Mouse (Mus musculus) spleen, adult 18-20 months (tissue): Measurements from ENCODE around the gene Fcgr4.
"Not testable (repeated sequence)": the region's sequence is repeated elsewhere in the genome, so short reads cannot be mapped to it uniquely, and the experiment has no call there.

Experiments used
- DNase-seq, 2 experiments: peaks; one replicate each; pipeline ENCODE4 v3.0.0; 2022; ENCODE audit warnings: mixed read lengths in 2 of 2

Gene Fcgr4

DNA sequence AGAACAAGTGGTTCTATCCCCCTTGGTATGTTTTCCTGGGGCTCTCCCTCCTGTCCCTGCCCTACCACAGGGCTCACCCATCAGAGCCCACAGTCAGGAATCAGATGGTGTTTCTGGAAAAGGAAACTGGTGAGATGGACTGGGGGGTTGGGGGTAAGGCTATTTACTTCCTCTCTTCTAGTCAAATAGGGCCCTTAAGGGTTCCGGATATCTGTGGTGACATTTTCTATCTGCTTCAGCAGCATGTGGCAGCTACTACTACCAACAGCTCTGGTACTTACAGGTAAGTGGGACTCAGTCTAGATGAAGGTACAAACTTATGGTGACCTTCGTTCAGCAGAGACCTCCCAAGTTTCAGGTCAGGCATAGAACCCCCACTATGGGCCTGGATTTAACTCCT is at the start of gene Fcgr4:
Fcgr4 (plus strand) TSS at position 184 of the 400 bp plus-strand sequence.
- DNase-seq: no peak

DNA sequence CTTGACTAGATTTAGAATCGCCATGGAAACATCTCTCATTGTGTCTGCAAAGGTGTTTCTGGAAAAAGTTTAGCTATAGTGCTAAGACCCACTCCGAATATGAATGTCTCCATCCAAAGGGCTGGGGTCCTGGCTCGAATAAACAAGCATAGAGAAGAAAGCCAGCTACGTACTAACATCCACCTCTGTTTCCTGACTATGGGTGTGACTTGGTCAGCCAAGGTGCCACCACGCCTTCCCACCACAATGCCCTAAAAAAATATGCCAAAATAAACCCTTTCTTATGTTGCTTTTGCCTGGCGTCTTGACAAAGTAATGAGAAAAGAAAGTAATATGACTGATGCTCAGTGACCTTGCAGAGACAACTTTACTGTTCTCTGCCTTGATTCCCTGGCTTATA is 46.2 kb upstream of the Fcgr4 start:
- DNase-seq: no peak

DNA sequence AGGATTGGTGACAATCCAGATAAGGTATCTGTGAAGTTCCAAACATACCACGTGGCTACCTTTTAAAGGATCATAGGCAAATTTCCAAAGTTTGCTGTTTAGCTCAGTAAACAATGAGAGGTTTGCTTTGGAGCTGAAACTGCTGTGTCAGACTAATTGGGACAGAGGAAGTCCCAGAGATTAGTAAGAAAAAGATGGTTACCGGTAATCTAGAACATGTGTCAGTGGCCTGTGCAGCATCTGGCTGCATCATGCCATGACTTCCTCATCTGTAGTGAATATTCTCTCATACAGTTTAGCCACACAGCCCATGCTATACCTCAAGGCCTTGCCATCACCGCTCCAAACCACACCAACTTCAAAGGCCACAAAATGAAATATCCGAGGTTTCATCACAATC is 45.8 kb upstream of the Fcgr4 start:
- DNase-seq: no peak

DNA sequence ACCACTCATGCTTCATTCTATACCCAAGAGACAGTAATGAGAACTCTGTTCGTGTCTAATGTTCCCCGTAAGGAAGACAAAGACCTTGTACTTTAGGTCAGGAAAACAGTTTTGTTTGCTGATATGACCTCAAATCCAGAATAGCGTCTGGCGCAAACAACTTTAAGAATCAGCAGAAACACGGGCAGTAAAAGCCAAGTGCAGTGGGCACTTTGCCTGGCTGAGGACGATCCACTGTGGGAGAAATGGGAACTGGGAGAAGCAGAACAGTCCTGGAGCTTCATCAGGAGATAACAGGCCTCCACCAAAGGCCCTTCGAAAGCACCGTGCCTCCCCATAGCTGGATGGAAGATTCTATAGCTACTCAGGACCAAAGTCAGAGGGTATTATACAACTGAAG is 44.5 kb upstream of the Fcgr4 start:
- DNase-seq: no peak

DNA sequence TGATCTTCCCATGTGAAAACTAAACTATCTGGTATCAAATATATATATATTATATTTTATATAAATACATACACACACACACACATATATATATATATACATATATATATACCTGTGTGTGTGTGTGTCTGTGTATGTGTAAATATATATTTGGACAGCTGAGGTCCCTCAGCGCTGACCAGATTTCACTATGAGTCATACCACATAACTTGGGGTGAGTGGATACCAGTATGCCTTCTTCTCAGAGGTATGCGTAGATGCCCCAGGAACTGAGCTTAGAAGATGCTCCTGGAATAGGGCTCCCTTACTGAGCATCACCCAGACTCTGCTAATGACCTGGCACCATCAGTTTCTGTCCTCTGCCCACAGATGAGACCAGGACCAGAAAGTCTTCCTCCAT is 44.0 kb upstream of the Fcgr4 start:
- no peak for DNase-seq

DNA sequence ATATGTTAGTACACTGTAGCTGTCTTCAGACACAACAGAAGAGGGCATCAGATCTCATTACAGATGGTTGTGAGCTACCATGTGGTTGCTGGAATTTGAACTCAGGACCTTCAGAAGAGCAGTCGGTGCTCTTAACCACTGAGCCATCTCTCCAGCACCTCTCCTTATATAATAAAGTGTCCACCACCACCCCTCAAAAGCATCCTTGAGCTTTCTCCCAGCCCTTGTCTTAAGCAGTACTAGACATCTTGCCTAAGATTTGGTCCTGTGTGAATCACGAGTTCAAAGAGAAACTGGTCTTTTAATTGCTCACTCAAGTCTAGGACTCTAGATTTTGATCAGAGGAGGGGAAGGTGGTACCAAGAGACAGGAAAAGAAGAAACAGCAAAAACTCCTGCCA is 43.4 kb upstream of the Fcgr4 start:
- DNase-seq: not testable (repeated sequence)

DNA sequence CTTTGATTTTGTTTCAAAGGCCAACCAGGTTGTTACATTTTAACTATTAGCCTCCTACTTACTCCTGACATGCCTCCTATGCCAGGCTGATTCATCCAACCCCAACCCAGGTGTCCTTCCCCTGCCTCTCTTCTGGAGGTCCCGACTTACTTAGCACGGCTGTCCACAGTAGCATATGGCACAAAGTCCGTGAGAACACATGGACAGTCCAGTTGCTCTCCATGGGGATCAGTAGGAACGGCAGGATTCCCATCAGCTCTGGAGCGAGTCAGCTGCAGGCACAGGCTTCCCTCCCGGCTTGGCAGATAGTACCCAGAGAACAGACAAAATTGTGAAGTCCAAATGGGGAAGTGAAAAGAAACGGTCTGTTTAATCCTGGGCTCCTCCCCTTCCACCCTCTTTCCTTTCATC is 43.0 kb upstream of the Fcgr4 start:
- peak in 1 of 2 experiments; percentile 51 for DNase-seq

DNA sequence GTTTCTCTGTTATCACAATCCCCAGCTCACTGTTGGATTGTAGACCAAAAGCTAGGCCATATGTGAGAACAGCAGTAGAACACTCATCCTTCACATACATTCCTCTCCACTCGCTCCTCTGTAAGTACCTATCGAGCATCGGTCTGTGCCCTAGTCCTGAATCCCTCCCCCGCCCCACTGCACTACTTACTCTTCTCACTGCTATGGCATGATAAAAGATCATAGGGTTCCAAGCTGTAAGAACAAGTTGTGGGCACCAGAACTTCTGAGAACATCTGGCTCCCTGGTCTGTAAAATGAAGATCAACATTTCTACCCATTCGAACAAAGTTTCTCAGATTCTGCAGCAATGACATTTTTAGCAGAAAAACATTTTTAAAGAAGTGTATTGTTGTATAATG is 42.3 kb upstream of the Fcgr4 start, which contains the start of gene Fcgr2b:
Fcgr2b (minus strand) TSS at position 101 of the 400 bp plus-strand sequence.
- DNase-seq: no peak

DNA sequence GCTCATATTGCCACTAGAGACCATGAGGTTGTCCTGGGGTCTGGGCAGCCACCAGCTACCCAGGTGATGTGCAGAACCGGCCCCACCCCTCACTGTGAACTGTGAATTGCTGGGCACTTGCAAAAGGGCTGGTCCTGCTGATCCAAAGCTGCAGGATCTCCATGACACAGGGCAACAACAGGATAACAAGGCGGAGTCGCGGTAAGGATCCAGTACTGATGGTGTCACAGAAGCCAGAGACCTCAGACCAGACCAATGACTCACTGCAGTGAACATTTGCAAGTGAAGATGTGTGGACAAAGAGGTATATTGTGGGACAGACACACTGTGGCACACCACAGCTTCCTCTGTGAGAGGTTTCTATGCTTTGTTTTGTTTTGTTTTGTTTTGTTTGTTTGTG is 40.1 kb upstream of the Fcgr4 start:
- no peak for DNase-seq

DNA sequence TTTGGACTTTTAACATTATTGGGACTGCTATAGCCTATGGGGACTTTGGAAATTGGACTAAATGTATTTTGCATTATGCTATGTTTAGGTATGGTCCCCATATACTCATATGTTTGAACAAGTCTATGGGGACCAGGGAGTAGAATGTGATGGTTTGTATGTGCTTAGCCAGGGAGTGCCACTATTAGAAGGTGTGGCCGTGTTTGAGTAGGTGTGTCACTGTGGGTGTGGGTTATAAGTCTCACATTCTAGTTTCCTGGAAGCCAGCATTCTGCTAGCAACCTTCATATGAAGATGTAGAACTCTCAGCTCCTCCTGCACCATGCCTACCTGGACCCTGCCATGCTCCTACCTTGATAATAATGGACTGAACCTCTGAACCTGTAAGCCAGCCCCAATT is 37.0 kb upstream of the Fcgr4 start:
- not testable (repeated sequence) for DNase-seq

DNA sequence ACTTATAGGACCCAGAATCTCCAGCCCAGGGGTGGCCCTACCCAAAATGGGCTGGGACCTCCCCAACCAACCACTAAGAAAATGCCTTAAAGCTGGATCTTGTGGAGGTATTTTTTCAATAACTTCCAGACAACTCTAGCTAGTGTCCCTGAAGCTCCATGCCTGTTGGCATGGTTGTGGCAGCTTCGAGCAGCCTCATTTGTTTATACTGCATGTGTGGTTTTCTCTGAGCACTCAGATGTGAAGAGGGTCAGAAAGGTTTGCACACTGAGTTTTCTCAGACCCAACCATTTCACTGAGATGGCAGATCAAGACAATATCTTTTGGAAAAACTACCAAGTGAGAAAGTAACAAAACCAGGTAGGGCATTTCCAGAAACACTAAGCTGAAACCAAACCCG is 36.4 kb upstream of the Fcgr4 start:
- DNase-seq: no peak

DNA sequence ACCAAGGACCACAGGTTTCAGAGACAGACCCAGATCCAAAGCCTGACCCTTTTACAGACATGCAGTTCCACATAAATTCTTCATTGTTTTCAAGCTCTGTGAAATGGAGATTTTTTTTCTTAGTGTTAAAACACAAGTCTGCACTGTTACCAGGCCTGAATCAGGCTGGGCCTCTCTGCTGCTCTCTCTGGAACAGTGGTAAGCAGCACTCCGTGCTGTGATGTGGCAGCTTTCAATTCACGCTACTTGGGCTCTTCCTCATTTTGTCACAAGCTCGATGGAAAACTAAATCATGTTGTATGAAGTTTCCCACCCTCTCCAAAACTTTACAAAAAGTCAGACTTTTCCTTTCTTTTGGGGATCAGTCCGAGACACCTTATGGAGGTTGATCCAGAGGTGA is 35.7 kb upstream of the Fcgr4 start:
- no peak for DNase-seq

DNA sequence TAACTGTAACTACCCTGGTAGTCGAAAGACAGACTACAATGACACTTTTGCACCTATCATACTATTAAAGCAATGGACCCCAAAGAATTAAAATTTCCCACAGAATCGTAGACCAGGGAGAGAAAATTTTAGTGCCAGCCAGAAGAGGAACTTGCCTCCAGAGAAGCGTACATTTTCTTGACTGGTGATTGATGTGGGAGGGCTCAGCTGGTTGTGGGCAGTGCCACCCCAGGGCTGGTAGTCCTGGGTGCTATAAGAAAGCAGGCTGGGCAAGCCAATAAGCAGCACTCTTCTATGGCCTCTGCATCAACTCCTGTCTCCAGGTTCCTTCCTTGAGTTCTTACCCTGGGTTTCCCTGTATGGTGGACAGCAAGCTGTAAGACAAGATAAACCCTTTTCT is 33.6 kb upstream of the Fcgr4 start:
- DNase-seq: no peak

DNA sequence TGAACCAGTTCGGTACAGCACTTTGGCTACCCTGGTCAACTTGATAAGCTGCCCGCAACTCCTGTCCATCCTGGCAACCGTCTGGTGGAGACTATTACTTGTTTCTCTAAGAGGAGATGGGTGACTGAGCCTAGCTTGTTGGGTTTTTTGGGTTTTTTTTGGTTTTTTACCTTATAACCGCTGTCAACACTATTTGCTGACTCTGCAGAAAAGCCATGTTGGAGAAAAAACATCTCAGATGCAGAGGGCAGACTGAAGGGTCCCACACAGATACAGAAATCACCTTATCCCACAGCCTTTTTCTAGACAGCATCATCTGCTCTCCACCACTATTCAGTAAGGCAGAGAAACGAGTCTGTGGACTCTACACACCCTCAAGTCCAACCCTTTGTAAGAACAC is 32.9 kb upstream of the Fcgr4 start:
- DNase-seq: no peak

DNA sequence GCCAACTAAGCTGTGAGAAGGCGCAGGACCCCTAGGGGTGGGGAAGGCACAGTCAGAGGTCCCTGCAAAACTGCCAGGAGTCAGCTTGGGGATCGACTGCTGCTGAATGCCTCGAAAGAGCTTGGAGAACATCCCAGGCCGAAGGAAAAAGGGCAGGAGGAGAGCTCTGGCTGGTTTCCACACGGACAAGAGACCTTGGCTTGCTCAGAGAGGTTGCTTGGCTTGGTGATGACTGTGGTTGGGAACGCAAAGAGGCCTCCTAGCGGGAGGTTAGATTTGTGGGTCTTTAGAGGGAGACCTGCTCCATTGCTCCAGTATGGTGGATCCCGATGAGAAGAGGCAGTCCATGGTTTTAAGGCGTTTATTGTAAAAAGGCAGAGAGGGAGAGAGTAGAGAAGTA is 29.1 kb upstream of the Fcgr4 start:
- no peak for DNase-seq

DNA sequence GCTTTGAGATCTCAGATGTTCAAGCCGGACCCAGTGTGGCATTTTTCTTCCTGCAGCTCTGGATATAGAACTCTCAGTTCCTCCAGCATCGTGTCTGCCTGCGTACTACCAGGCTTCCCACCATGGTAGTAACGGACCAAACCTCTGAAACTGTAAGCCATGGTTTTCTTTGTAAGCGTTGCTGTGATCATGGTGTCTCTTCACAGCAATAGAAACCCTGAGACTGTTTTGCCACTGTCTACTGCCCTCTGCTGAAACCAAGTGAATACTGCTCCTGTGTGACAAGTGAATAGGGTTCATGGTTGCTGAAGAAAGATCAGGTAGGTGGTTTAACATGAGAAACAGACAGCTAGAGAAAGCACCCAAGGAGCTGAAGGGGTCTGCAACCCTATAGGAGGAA is 26.2 kb upstream of the Fcgr4 start:
- DNase-seq: peak in 1 of 2 experiments; percentile 43

DNA sequence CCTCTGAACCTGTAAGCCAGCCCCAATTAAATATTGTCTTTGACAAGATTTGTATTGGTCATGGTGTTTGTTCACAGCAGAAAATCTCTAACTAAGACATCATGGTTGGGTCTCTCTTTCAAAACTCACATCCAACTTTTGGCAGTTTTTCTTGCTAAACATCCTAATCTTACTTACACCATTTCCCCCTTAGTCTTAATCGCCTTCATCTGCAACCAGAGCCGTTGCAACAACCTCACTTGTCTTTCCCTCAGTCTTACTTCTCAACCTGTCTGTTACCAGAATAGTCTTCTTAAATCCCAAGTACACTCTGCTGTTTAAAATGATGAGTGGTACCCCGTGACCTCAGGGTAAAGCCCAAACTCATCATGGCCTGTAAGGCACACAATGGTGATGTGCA is 22.7 kb upstream of the Fcgr4 start:
- DNase-seq: no peak

DNA sequence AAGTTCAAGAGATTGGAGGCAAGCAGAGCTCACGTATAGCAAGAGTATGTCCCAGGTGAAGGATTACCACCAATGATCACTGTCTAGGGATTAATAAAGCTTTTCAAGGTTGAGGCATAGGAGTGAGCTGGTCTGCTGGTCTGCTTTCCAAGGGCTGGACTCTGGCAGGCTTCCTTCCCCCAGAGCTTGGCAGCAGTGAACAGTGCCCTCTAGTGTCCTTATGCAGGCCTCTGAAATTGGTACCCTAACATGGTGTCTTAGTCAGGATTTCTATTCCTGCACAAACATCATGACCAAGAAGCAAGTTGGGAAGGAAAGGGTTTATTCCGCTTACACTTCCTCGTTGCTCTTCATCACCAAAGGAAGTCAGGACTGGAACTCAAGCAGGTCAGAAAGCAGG is 22.0 kb upstream of the Fcgr4 start:
- DNase-seq: peak; percentile 49 to 63

DNA sequence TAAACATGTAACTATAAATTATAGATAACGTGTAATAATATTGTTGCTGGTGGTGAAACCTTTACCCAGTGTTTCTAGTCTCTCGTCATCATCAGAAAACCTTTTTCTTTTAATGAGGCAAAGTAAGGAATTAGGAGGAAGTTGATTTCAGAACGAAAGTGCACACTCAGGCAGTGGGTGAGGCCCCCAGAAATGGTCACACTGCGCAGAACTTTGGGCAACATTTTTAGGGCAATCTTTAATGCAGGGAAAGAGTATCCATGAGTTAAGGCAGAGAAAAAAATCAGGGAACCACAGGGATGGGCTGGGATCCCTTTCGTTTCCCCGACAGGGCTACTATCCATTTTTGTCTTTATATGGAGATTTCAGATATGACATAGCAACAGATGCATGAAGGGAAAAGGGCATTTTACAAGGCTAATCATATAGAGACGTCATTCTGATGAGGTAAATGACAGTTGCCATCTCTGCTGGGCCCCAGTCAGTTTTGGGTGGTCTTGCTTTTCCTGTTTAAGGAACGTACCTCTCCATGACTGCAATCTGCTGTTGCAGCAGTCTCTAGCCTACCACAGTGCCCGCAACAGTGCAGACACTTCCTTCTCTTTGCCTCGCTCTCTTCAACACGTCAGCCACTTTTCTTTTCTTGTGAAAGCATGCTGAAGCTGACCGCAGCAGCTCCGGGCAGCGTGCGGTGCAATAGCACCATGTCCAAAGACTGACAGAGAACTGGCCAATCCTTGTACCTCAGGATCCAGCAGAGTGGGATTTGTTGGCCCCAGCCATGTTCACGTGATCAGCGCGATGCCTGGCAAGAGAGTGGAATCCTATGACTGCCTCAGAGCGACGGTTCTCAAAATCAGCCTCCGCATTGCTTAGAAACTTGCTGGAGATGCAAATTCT is 20.7 kb upstream of the Fcgr4 start:
- DNase-seq: peak in 1 of 2 experiments; percentile 40

DNA sequence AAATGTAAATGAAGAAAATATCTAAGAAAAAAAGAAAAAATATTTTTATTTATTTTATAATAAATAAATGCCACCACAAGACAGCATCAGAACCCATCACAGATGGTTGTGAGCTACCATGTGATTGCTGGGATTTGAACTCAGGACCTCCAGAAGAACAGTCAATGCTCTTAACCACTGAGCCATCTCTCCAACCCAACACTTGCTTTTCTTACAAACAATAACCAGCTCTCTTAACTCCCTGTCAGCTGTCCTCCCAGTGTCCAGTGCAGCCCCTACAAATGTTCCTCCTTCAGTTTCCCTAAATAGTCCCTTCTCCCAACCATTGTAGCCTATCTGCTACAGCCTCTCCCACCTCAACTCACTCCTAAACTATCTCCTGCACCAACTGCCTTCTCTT is 18.9 kb upstream of the Fcgr4 start:
- no peak for DNase-seq

DNA sequence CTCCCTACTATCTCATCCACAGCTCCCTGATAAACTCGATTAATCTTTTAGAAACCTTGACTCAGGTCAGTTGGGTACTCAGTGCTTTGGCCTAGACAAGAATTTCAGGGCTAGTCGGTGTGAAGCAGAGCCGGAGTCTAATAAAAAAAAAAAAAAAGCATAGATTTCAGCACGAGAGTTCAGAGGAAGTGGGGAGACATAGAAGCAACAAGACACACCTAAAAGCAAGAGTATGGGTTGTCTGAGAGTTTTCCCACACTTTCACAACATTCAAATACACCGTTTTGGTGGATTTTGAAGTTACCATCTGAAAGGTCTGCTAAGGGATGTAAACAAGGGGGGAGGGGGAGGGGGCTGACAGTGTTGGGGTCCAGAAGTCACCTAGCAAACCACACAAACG is 13.6 kb upstream of the Fcgr4 start:
- no peak for DNase-seq

DNA sequence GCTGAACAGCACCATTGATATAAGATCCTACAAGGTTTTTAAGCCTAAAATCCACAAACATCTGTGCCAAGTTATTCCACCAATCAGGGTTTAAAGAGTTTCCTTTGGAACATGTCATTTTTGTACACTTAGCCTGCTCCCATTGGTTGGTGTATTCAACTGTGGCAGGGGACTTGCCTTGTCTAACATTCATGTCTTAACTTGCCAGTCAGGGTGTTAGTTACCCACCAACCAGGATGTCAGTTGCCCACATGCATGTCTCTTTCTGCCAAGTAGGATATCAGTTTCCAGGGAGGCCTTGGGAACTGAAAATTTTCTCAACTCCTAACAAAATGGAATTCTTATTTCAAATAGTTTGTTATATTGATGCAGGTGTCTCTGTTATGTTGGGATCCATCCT is 13.1 kb upstream of the Fcgr4 start:
- DNase-seq: no peak

DNA sequence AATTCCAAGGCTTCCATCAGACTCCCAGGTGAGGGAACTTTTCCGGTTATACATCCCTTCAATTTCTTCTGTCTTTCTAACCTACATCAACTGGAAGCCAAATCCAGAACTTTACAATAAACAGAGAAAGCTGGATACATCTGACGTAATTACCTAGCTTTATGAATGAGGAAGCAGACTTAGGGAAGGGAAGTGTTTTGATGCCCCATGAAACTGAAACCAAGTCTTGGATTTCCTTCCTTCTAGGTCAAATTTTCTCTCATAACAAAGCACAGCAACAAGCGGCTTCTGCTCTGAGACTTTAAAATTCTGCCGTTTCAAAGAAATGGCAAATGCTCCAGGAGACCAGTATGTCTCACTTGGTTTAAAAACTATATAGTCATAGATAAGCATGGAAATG is 12.4 kb upstream of the Fcgr4 start:
- DNase-seq: no peak

DNA sequence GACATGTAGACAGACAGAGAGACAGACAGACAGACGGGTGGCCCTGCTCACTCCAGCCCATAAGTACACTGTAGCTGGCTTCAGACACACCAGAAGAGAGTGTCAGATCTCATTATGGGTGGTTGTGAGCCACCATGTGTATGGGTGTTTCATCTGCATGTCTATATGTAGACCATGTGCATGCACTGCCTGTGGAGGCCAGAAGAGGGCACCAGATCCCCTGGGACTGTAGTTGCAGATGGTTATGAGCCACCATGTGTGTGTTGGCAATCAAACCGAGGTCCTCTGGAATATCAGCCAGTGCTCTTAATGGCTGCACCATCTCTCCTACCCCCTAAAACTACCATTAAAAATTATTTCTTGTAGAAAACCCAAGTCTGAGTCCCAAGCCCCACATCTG is 11.8 kb upstream of the Fcgr4 start:
- DNase-seq: no peak

DNA sequence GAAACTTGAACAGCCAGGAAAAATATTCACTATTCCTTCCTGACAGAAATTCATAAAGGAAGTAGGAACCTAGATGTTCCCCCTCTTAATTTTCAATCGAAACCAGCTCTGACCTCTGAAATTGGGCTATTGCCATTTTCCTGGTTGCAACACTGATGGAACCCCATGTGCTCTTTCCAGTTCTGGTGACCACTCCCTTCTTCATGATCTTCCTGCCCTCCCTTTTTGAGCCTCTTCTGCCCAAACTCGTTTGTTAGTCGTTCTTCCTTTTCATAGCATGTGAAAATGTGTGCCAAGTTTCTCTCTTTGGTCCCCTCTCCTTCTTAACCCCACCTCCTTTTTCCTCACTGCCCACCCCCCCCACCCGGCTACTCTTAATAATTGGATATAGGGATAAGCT is 7.0 kb upstream of the Fcgr4 start:
- DNase-seq: no peak
